Mouse (Mus musculus): ENCODE measurements around the gene Ccdc62. TPM values are rescaled to one million over a fixed set of nuclear protein-coding genes. Genes with fewer than 3 reads are reported as not detected.

The Ccdc62 gene
- polyA plus RNA-seq, 1 experiment from 2014 or later: 6.7 TPM

GRCm38 (mm10) chr5:123946546-123946945 is 16.1 kb downstream of the Ccdc62 start:
- H3K36me3 ChIP-seq (replicated peaks): no peaks in the 10 kb centered on the region
- H3K9me3 ChIP-seq: no peaks in the 10 kb centered on the region
- 70% methylated on average over 4 of the region's 4 CpGs for WGBS
- H3K27ac ChIP-seq: no peak overlapping the region
- H3K9ac ChIP-seq: no peak overlapping the region
- no peaks in the 10 kb centered on the region for H3K4me1 ChIP-seq
- H3K27me3 ChIP-seq (replicated peaks): no peaks in the 10 kb centered on the region
- no peak overlapping the region for H3K4me2 ChIP-seq
- H3K4me3 ChIP-seq: no peak overlapping the region
- ATAC-seq (replicated peaks): no peak

GRCm38 (mm10) chr5:123947041-123947761 is 16.7 kb downstream of the Ccdc62 start:
- WGBS: 57% methylated on average over 7 of the region's 7 CpGs
- no peak overlapping the region for H3K4me3 ChIP-seq
- no peak overlapping the region for H3K4me2 ChIP-seq
- H3K9me3 ChIP-seq: no peaks in the 10 kb centered on the region
- ATAC-seq (replicated peaks): no peak
- no peak overlapping the region for H3K9ac ChIP-seq
- H3K27ac ChIP-seq: no peak overlapping the region
- H3K36me3 ChIP-seq (replicated peaks): no peaks in the 10 kb centered on the region
- no peaks in the 10 kb centered on the region for H3K27me3 ChIP-seq (replicated peaks)
- no peaks in the 10 kb centered on the region for H3K4me1 ChIP-seq

GRCm38 (mm10) chr5:123952365-123953045 is 22.0 kb downstream of the Ccdc62 start:
- Histone ChIP-seq H3K4me3 (no peak overlapping the region), H3K27me3 (replicated peaks) (no peaks in the 10 kb centered on the region)

GRCm38 (mm10) chr5:123957213-123957612 is 26.7 kb downstream of the Ccdc62 start:
- 78% methylated on average over 8 of the region's 8 CpGs for WGBS
- Histone ChIP-seq H3K4me3 (no peak overlapping the region), H3K27ac (no peak overlapping the region), H3K9ac (no peak overlapping the region), H3K9me3 (no peaks in the 10 kb centered on the region), H3K4me2 (no peak overlapping the region), H3K4me1 (no peaks in the 10 kb centered on the region), H3K36me3 (replicated peaks) (no peaks in the 10 kb centered on the region), H3K27me3 (replicated peaks) (no peaks in the 10 kb centered on the region)
- ATAC-seq (replicated peaks): no peak

More at GRCm38 (mm10) chr5:123952365-123953045, 22.0 kb downstream of the Ccdc62 start:
- Histone ChIP-seq H3K27ac (no peak overlapping the region), H3K9me3 (no peaks in the 10 kb centered on the region), H3K4me2 (no peak overlapping the region), H3K9ac (no peak overlapping the region), H3K4me1 (no peaks in the 10 kb centered on the region), H3K36me3 (replicated peaks) (no peaks in the 10 kb centered on the region)
- 61% methylated on average over 5 of the region's 5 CpGs for WGBS
- ATAC-seq (replicated peaks): no peak

GRCm38 (mm10) chr5:123959018-123959417 is 28.5 kb downstream of the Ccdc62 start:
- Histone ChIP-seq H3K9ac (no peak overlapping the region), H3K4me1 (no peaks in the 10 kb centered on the region), H3K4me3 (no peak overlapping the region), H3K9me3 (no peaks in the 10 kb centered on the region), H3K27ac (no peak overlapping the region), H3K4me2 (no peak overlapping the region), H3K36me3 (replicated peaks) (no peaks in the 10 kb centered on the region), H3K27me3 (replicated peaks) (no peaks in the 10 kb centered on the region)
- ATAC-seq (replicated peaks): no peak
- whole genome bisulfite sequencing: 79% methylated on average over 3 of the region's 3 CpGs

GRCm38 (mm10) chr5:123960129-123960528 is 29.6 kb downstream of the Ccdc62 start:
- Histone ChIP-seq H3K27ac (no peak overlapping the region), H3K27me3 (replicated peaks) (no peaks in the 10 kb centered on the region), H3K9me3 (no peaks in the 10 kb centered on the region), H3K4me3 (no peak overlapping the region), H3K4me1 (no peaks in the 10 kb centered on the region), H3K9ac (no peak overlapping the region), H3K4me2 (no peak overlapping the region), H3K36me3 (replicated peaks) (no peaks in the 10 kb centered on the region)
- ATAC-seq (replicated peaks): no peak
- 79% methylated on average over 8 of the region's 8 CpGs for WGBS

GRCm38 (mm10) chr5:123961046-123961445 is 30.6 kb downstream of the Ccdc62 start:
- Histone ChIP-seq H3K36me3 (replicated peaks) (no peaks in the 10 kb centered on the region), H3K4me2 (no peak overlapping the region), H3K9ac (no peak overlapping the region), H3K27me3 (replicated peaks) (no peaks in the 10 kb centered on the region), H3K4me1 (no peaks in the 10 kb centered on the region), H3K27ac (no peak overlapping the region), H3K4me3 (no peak overlapping the region), H3K9me3 (no peaks in the 10 kb centered on the region)
- WGBS: 88% methylated on average over 12 of the region's 12 CpGs
- ATAC-seq (replicated peaks): no peak

- H3K27me3 ChIP-seq (replicated peaks): no peaks in the 10 kb centered on the region
- ATAC-seq (replicated peaks): no peak
- H3K9ac ChIP-seq: no peak overlapping the region
- H3K4me3 ChIP-seq: no peak overlapping the region
- H3K27ac ChIP-seq: no peak overlapping the region
- H3K4me2 ChIP-seq: no peak overlapping the region
- no peaks in the 10 kb centered on the region for H3K9me3 ChIP-seq
- no peaks in the 10 kb centered on the region for H3K36me3 ChIP-seq (replicated peaks)
- 97% methylated on average over 4 of the region's 4 CpGs for WGBS
- H3K4me1 ChIP-seq: no peaks in the 10 kb centered on the region
Measured at GRCm38 (mm10) chr5:123964208-123964607, 33.7 kb downstream of the Ccdc62 start.

- H3K9ac ChIP-seq: no peak overlapping the region
- no peak for ATAC-seq (replicated peaks)
- H3K4me1 ChIP-seq: no peaks in the 10 kb centered on the region
- H3K4me2 ChIP-seq: no peak overlapping the region
- no peak overlapping the region for H3K27ac ChIP-seq
- no peaks in the 10 kb centered on the region for H3K9me3 ChIP-seq
- no peaks in the 10 kb centered on the region for H3K27me3 ChIP-seq (replicated peaks)
- H3K36me3 ChIP-seq (replicated peaks): no peaks in the 10 kb centered on the region
- 98% methylated on average over 2 of the region's 2 CpGs for WGBS
- H3K4me3 ChIP-seq: no peak overlapping the region
Measured at GRCm38 (mm10) chr5:123966759-123967158, 36.3 kb downstream of the Ccdc62 start.

- H3K27ac ChIP-seq: no peak overlapping the region
- no peak overlapping the region for H3K4me2 ChIP-seq
- 88% methylated on average over 5 of the region's 5 CpGs for WGBS
- H3K36me3 ChIP-seq (replicated peaks): no peaks in the 10 kb centered on the region
- no peak overlapping the region for H3K9ac ChIP-seq
- no peak overlapping the region for H3K4me3 ChIP-seq
- H3K9me3 ChIP-seq: no peaks in the 10 kb centered on the region
- no peak for ATAC-seq (replicated peaks)
- no peaks in the 10 kb centered on the region for H3K27me3 ChIP-seq (replicated peaks)
- H3K4me1 ChIP-seq: no peaks in the 10 kb centered on the region
Measured at GRCm38 (mm10) chr5:123968468-123968867, 38.0 kb downstream of the Ccdc62 start.

- H3K4me1 ChIP-seq: no peaks in the 10 kb centered on the region
- H3K4me3 ChIP-seq: no peak overlapping the region
- no peaks in the 10 kb centered on the region for H3K36me3 ChIP-seq (replicated peaks)
- no peaks in the 10 kb centered on the region for H3K9me3 ChIP-seq
- H3K27ac ChIP-seq: no peak overlapping the region
- H3K4me2 ChIP-seq: no peak overlapping the region
- no peaks in the 10 kb centered on the region for H3K27me3 ChIP-seq (replicated peaks)
- WGBS: 69% methylated on average over 8 of the region's 8 CpGs
- H3K9ac ChIP-seq: no peak overlapping the region
- ATAC-seq (replicated peaks): no peak
Measured at GRCm38 (mm10) chr5:123969216-123969615, 38.7 kb downstream of the Ccdc62 start.

GRCm38 (mm10) chr5:123970576-123970975 is 40.1 kb downstream of the Ccdc62 start:
- ATAC-seq (replicated peaks): no peak
- Histone ChIP-seq H3K4me3 (no peak overlapping the region), H3K27me3 (replicated peaks) (0 out of 2 replicates have a peak, but pooled peaks cover 3% of the 10 kb centered on the region), H3K9ac (no peak overlapping the region), H3K9me3 (no peaks in the 10 kb centered on the region), H3K4me1 (peaks cover 12% of the 10 kb centered on the region), H3K36me3 (replicated peaks) (no peaks in the 10 kb centered on the region), H3K4me2 (no peak overlapping the region), H3K27ac (no peak overlapping the region)
- 86% methylated on average over 4 of the region's 4 CpGs for WGBS

- no peaks in the 10 kb centered on the region for H3K9me3 ChIP-seq
- H3K27me3 ChIP-seq (replicated peaks): 0 out of 2 replicates have a peak, but pooled peaks cover 3% of the 10 kb centered on the region
- H3K4me1 ChIP-seq: peaks cover 16% of the 10 kb centered on the region
- WGBS: 60% methylated on average over 6 of the region's 6 CpGs
- no peak overlapping the region for H3K27ac ChIP-seq
- no peaks in the 10 kb centered on the region for H3K36me3 ChIP-seq (replicated peaks)
- H3K4me2 ChIP-seq: no peak overlapping the region
- H3K9ac ChIP-seq: no peak overlapping the region
- no peak overlapping the region for H3K4me3 ChIP-seq
- no peak for ATAC-seq (replicated peaks)
Measured at GRCm38 (mm10) chr5:123972453-123972852, 42.0 kb downstream of the Ccdc62 start.

All from midbrain, embryonic 15.5 days (tissue).